Mouse (Mus musculus) small intestine, adult 2 months (tissue): ENCODE data around the gene Tnfsfm13. TPM values are rescaled to one million over a fixed set of nuclear protein-coding genes. Genes with fewer than 3 reads are reported as not detected.
A peak's percentile ranks its signal among the peaks of the same experiment; 100 is the strongest.

Source experiments
- H3K27ac ChIP-seq: fragments of 200-500 bp; 2 replicates; pipeline ENCODE4 v1.5.1; 2012; ENCODE audit warnings: low read depth, low read length, control low read depth, inconsistent platforms; ENCODE audit not compliant: insufficient read depth
- H3K27me3 ChIP-seq: fragments of 200-500 bp; 2 replicates; pipeline ENCODE4 v1.6.1; 2012; ENCODE audit warnings: mild to moderate bottlenecking, moderate library complexity, low read length, inconsistent platforms; ENCODE audit not compliant: control insufficient read depth, insufficient read depth
- H3K36me3 ChIP-seq: fragments of 200-500 bp; 2 replicates; pipeline ENCODE4 v1.6.1; 2012; ENCODE audit warnings: mild to moderate bottlenecking, low read length, control low read depth, inconsistent platforms; ENCODE audit not compliant: control insufficient read depth, insufficient read depth
- H3K4me1 ChIP-seq: fragments of 200-500 bp; 2 replicates; pipeline ENCODE4 v1.6.1; 2012; ENCODE audit warnings: low read length, inconsistent platforms, mixed read lengths; ENCODE audit not compliant: control insufficient read depth, insufficient read depth, insufficient read length
- H3K4me3 ChIP-seq: fragments of 200-500 bp; 2 replicates; pipeline ENCODE4 v1.5.1; 2012; ENCODE audit warnings: low read depth, mild to moderate bottlenecking, control low read depth, inconsistent platforms, low read length, moderate library complexity
- CTCF ChIP-seq: fragments of 200-500 bp; IDR thresholded peaks from 2 replicates; pipeline ENCODE4 v1.5.1; 2012; ENCODE audit warnings: low read depth, mild to moderate bottlenecking, control low read depth, inconsistent platforms, low read length, moderate library complexity, mixed read lengths; ENCODE audit not compliant: insufficient replicate concordance, insufficient read length; ENCODE audit errors: extremely low read depth
- POLR2A ChIP-seq: fragments of 200-500 bp; IDR thresholded peaks from 2 replicates; pipeline ENCODE4 v1.6.1; 2012; ENCODE audit warnings: low read depth, mild to moderate bottlenecking, control low read depth, inconsistent platforms, low read length, moderate library complexity
- WGBS: fragments of 180-500 bp; shearing (Covaris S2); methylation state at CpG from one replicate; pipeline ENCODE4 v1.1.7; 2018; 5-methylcytosine and 5-hydroxymethylcytosine counted together
- polyA plus RNA-seq: library from polyadenylated mRNA; depleted of rRNA; stranded (reverse); fragments of >200 nt; gene quantifications from 2 replicates; pipeline ENCODE4 v1.2.3, GENCODE M21; 2012; rRNA removed

Gene Tnfsfm13
- polyA plus RNA-seq, 1 experiment = 1.8 TPM

GRCm38 (mm10) chr11:69653399-69653798 lies 42.5 kb downstream of the Tnfsfm13 start:
- TF ChIP-seq CTCF = no peak
- no peak for TF ChIP-seq POLR2A
- Histone ChIP-seq H3K27me3 (no peaks in the 10 kb centered on the region), H3K4me3 (no peak overlapping the region), H3K4me1 (no peaks in the 10 kb centered on the region), H3K36me3 (peaks cover 66% of the 10 kb centered on the region), H3K27ac (no peak overlapping the region)
- 72% methylated on average over 5 of the region's 5 CpGs for WGBS

GRCm38 (mm10) chr11:69645860-69646259 lies 50.0 kb downstream of the Tnfsfm13 start:
- peaks cover 76% of the 10 kb centered on the region for H3K36me3 ChIP-seq
- no peak overlapping the region for H3K4me3 ChIP-seq
- TF ChIP-seq CTCF (no peak), POLR2A (no peak)
- no peaks in the 10 kb centered on the region for H3K27me3 ChIP-seq
- H3K4me1 ChIP-seq = no peaks in the 10 kb centered on the region
- WGBS = 76% methylated on average over 5 of the region's 5 CpGs
- H3K27ac ChIP-seq = no peak overlapping the region

DNA sequence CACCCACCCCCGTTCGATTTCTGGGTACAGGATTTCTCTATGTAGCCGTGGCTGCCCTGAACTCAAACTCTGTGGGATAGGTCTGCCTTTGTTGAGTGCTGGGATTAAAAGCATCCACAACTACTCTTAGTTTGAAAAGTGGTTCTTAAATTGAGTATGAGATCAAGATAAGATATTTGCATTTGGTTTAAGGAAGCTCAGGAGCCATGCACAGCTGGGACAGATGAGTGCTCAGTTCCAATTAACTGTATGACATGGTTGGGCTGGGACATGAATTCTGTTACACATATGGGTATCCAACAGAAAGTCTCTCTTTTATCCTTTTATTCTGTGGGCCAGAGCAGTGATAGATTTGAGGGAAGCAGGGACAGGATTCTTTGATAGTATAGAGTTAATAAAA lies 60.4 kb downstream of the Tnfsfm13 start:
- TF ChIP-seq POLR2A = no peak
- no peak for TF ChIP-seq CTCF
- peaks cover 16% of the 10 kb centered on the region for H3K36me3 ChIP-seq

GRCm38 (mm10) chr11:69633128-69633866 lies 62.6 kb downstream of the Tnfsfm13 start:
- TF ChIP-seq POLR2A (no peak), CTCF (no peak)
- Histone ChIP-seq H3K27me3 (no peaks in the 10 kb centered on the region), H3K4me1 (no peaks in the 10 kb centered on the region), H3K27ac (peak overlapping the region; percentile 26; the same call in 1 of the 2 replicates), H3K4me3 (peak overlapping the region; percentile 86), H3K36me3 (peaks cover 2% of the 10 kb centered on the region)
- under 1% methylated on average over 50 of the region's 50 CpGs for WGBS

More for the DNA sequence above, 60.4 kb downstream of the Tnfsfm13 start:
- Histone ChIP-seq H3K27ac (no peak overlapping the region), H3K4me1 (no peaks in the 10 kb centered on the region), H3K27me3 (no peaks in the 10 kb centered on the region), H3K4me3 (no peak overlapping the region)
- 39% methylated on average over 3 of the region's 3 CpGs for WGBS

Other genes starting within 250 kb of the Tnfsfm13 start
- 0.22 and 0.23 TPM in 2 replicates for gene Dnah2, start 147.0 kb downstream of the Tnfsfm13 start, polyA plus RNA-seq
- gene Efnb3, start 135.9 kb downstream of the Tnfsfm13 start, polyA plus RNA-seq = 0.79 and 1.5 TPM in 2 replicates
- 11.4 and 20.2 TPM in 2 replicates for gene Wrap53, start 115.8 kb downstream of the Tnfsfm13 start, polyA plus RNA-seq
- gene Trp53, start 115.7 kb downstream of the Tnfsfm13 start, polyA plus RNA-seq = 28.2 and 57.1 TPM in 2 replicates
- 2.5 and 4.5 TPM in 2 replicates for gene Atp1b2, start 90.2 kb downstream of the Tnfsfm13 start, polyA plus RNA-seq
- gene Shbg, start 78.2 kb downstream of the Tnfsfm13 start, polyA plus RNA-seq = not detected in 2 replicates
- gene Sat2, start 74.1 kb downstream of the Tnfsfm13 start, polyA plus RNA-seq = 0.44 and 0.49 TPM in 2 replicates
- 13.4 and 29.2 TPM in 2 replicates for gene Fxr2, start 63.1 kb downstream of the Tnfsfm13 start, polyA plus RNA-seq
- 0.43 TPM in 1 of 2 replicates, not detected in the other for gene Sox15, start 40.8 kb downstream of the Tnfsfm13 start, polyA plus RNA-seq
- 79.7 and 135 TPM in 2 replicates for gene Mpdu1, start 33.5 kb downstream of the Tnfsfm13 start, polyA plus RNA-seq
- 20.9 and 24.7 TPM in 2 replicates for gene Cd68, start 29.9 kb downstream of the Tnfsfm13 start, polyA plus RNA-seq
- 92.1 and 134 TPM in 2 replicates for gene Eif4a1, start 23.7 kb downstream of the Tnfsfm13 start, polyA plus RNA-seq
- 15.4 and 24.6 TPM in 2 replicates for gene Senp3, start 14.0 kb downstream of the Tnfsfm13 start, polyA plus RNA-seq
- gene Tnfsf13, start 10.3 kb downstream of the Tnfsfm13 start, polyA plus RNA-seq = 6.9 and 11.6 TPM in 2 replicates
- 11.9 and 13.7 TPM in 2 replicates for gene Tnfsf12, start 249 bp downstream of the Tnfsfm13 start, polyA plus RNA-seq
- gene Polr2a, start 62.5 kb upstream of the Tnfsfm13 start, polyA plus RNA-seq = 22.5 and 62.3 TPM in 2 replicates
- 0.08 and 0.16 TPM in 2 replicates for gene Slc35g3, start 65.9 kb upstream of the Tnfsfm13 start, polyA plus RNA-seq
- 12.1 and 16.5 TPM in 2 replicates for gene Zbtb4, start 69.8 kb upstream of the Tnfsfm13 start, polyA plus RNA-seq
- 5.5 and 8.7 TPM in 2 replicates for gene Chrnb1, start 99.8 kb upstream of the Tnfsfm13 start, polyA plus RNA-seq
- gene Fgf11, start 105.8 kb upstream of the Tnfsfm13 start, polyA plus RNA-seq = 3.6 and 4.8 TPM in 2 replicates
- 30.5 and 63.0 TPM in 2 replicates for gene Tmem102, start 109.5 kb upstream of the Tnfsfm13 start, polyA plus RNA-seq
- gene Gm39566, start 119.2 kb upstream of the Tnfsfm13 start, polyA plus RNA-seq = not detected in 2 replicates
- gene Spem2, start 122.4 kb upstream of the Tnfsfm13 start, polyA plus RNA-seq = not detected in 2 replicates
- gene Spem1, start 126.1 kb upstream of the Tnfsfm13 start, polyA plus RNA-seq = not detected in 2 replicates
- 11.1 and 12.0 TPM in 2 replicates for gene Nlgn2, start 141.7 kb upstream of the Tnfsfm13 start, polyA plus RNA-seq
- 98.8 and 99.3 TPM in 2 replicates for gene Tmem256, start 142.4 kb upstream of the Tnfsfm13 start, polyA plus RNA-seq
- 14.6 and 29.3 TPM in 2 replicates for gene Plscr3, start 150.3 kb upstream of the Tnfsfm13 start, polyA plus RNA-seq
- gene Tnk1, start 162.6 kb upstream of the Tnfsfm13 start, polyA plus RNA-seq = 21.1 and 46.3 TPM in 2 replicates
- not detected in 2 replicates for gene Tmem95, start 181.9 kb upstream of the Tnfsfm13 start, polyA plus RNA-seq
- 1.6 and 2.8 TPM in 2 replicates for gene Kctd11, start 185.3 kb upstream of the Tnfsfm13 start, polyA plus RNA-seq
- 7.3 and 11.6 TPM in 2 replicates for gene Acap1, start 199.4 kb upstream of the Tnfsfm13 start, polyA plus RNA-seq
- gene 2810408A11Rik, start 204.9 kb upstream of the Tnfsfm13 start, polyA plus RNA-seq = 1.8 and 2.6 TPM in 2 replicates
- 17.3 and 23.9 TPM in 2 replicates for gene Neurl4, start 205.0 kb upstream of the Tnfsfm13 start, polyA plus RNA-seq
- 57.4 and 104 TPM in 2 replicates for gene Gps2, start 217.8 kb upstream of the Tnfsfm13 start, polyA plus RNA-seq
- 136 and 230 TPM in 2 replicates for gene Eif5a, start 225.9 kb upstream of the Tnfsfm13 start, polyA plus RNA-seq
- 10.6 and 11.4 TPM in 2 replicates for gene Ybx2, start 239.7 kb upstream of the Tnfsfm13 start, polyA plus RNA-seq